Mouse (Mus musculus) large intestine, adult 2 months (tissue): ENCODE measurements at regions not wholly inside any gene's neighbourhood (a gene's known extent, or its start where the extent isn't known, plus 50 kb on each side); places are given as distances from the start of the nearest gene placed in this dataset.
A peak's percentile ranks its signal among the peaks of the same experiment; 100 is the strongest.

Source experiments
- DNase-seq: peaks from one replicate; pipeline ENCODE4 v3.0.0-alpha.2; 2012; ENCODE audit warnings: low read depth, low spot score
- WGBS: fragments of 180-500 bp; shearing (Covaris S2); methylation state at CpG from one replicate; pipeline ENCODE4 v1.1.7; 2018; 5-methylcytosine and 5-hydroxymethylcytosine counted together

GRCm38 (mm10) chr10:84008923-84009322 lies 286.3 kb downstream of the 1500009L16Rik start:
- WGBS = 46% methylated on average over 4 of the region's 4 CpGs
- no peak for DNase-seq

- WGBS = 39% methylated on average over 9 of the region's 9 CpGs
- DNase-seq = no peak
Measured at GRCm38 (mm10) chr10:84019381-84019780, 296.7 kb downstream of the 1500009L16Rik start.

GRCm38 (mm10) chr10:84020023-84020620 lies 297.5 kb downstream of the 1500009L16Rik start:
- no peak for DNase-seq
- 57% methylated on average over 10 of the region's 10 CpGs for WGBS

GRCm38 (mm10) chr10:84021167-84022120 lies 298.8 kb downstream of the 1500009L16Rik start:
- WGBS = 70% methylated on average over 12 of the region's 12 CpGs
- DNase-seq = no peak

GRCm38 (mm10) chr10:84024294-84024693 lies 301.6 kb downstream of the 1500009L16Rik start:
- 71% methylated on average over 4 of the region's 4 CpGs for WGBS
- no peak for DNase-seq

GRCm38 (mm10) chr10:84024901-84025300 lies 302.2 kb downstream of the 1500009L16Rik start:
- DNase-seq = no peak
- WGBS = 54% methylated on average over 8 of the region's 8 CpGs

- WGBS = 65% methylated on average over 4 of the region's 4 CpGs
- DNase-seq = no peak
Measured at GRCm38 (mm10) chr10:84026798-84027197, 304.1 kb downstream of the 1500009L16Rik start.

GRCm38 (mm10) chr10:84036131-84036877 lies 313.6 kb downstream of the 1500009L16Rik start:
- 74% methylated on average over 11 of the region's 11 CpGs for WGBS
- no peak for DNase-seq

- no peak for DNase-seq
- WGBS = 51% methylated on average over 5 of the region's 5 CpGs
Measured at GRCm38 (mm10) chr10:84048706-84049105, 326.0 kb downstream of the 1500009L16Rik start.

GRCm38 (mm10) chr10:84052696-84053095 lies 330.0 kb downstream of the 1500009L16Rik start:
- WGBS = 87% methylated on average over 8 of the region's 8 CpGs
- no peak for DNase-seq

- 66% methylated on average over 6 of the region's 6 CpGs for WGBS
- no peak for DNase-seq
Measured at GRCm38 (mm10) chr10:84054551-84055336, 332.1 kb downstream of the 1500009L16Rik start.

GRCm38 (mm10) chr10:84055402-84056167 lies 332.9 kb downstream of the 1500009L16Rik start:
- DNase-seq = no peak
- WGBS = 51% methylated on average over 10 of the region's 10 CpGs

- DNase-seq = no peak
- 71% methylated on average over 14 of the region's 14 CpGs for WGBS
Measured at GRCm38 (mm10) chr10:84056323-84057169, 333.9 kb downstream of the 1500009L16Rik start.

GRCm38 (mm10) chr10:84058301-84058700 lies 335.6 kb downstream of the 1500009L16Rik start:
- no peak for DNase-seq
- 89% methylated on average over 2 of the region's 2 CpGs for WGBS

GRCm38 (mm10) chr10:84059646-84060491 lies 337.2 kb downstream of the 1500009L16Rik start:
- 86% methylated on average over 9 of the region's 9 CpGs for WGBS
- DNase-seq = no peak

- peak; percentile 22 for DNase-seq
- WGBS = 16% methylated on average over 7 of the region's 7 CpGs
Measured at GRCm38 (mm10) chr10:84060492-84061218, 338.0 kb downstream of the 1500009L16Rik start.
